Mouse (Mus musculus) layer of hippocampus, adult 18-20 months (tissue): Measurements from ENCODE around the gene Gm8127. TPM values are rescaled to one million over a fixed set of nuclear protein-coding genes. Genes with fewer than 3 reads are reported as not detected.
"Not testable (repeated sequence)": the region's sequence is repeated elsewhere in the genome, so short reads cannot be mapped to it uniquely, and the experiment has no call there.

Experiments used
- DNase-seq, 2 experiments: peaks; one replicate each; pipeline ENCODE4 v3.0.0; 2022; ENCODE audit warnings: low spot score in 2 of 2
- long read RNA-seq: library from polyadenylated mRNA; stranded (forward); transcript quantifications from one replicate; pipeline ENCODE4 v2.0.0, GENCODE M21; 2021
- total RNA-seq, 2 experiments: library from RNA; stranded (reverse); gene quantifications; 2 replicates each; pipeline ENCODE4 v1.2.3; 2021

The Gm8127 gene
- total RNA-seq = not detected
- long read RNA-seq = 0 reads

GRCm38 (mm10) chr14:43293503-43293902, at the start of gene Gm8127:
Gene Gm8127 (minus strand): TSS chr14:43293832.
- not testable (repeated sequence) for DNase-seq

- not testable (repeated sequence) for DNase-seq
Observed at GRCm38 (mm10) chr14:43337646-43338045, 44.0 kb upstream of the Gm8127 start.

- DNase-seq = not testable (repeated sequence)
Observed at GRCm38 (mm10) chr14:43331362-43331880, 37.8 kb upstream of the Gm8127 start.

- DNase-seq = not testable (repeated sequence)
Observed at GRCm38 (mm10) chr14:43328603-43329002, 35.0 kb upstream of the Gm8127 start.

- not testable (repeated sequence) for DNase-seq
Observed at GRCm38 (mm10) chr14:43319516-43319915, 25.9 kb upstream of the Gm8127 start.

GRCm38 (mm10) chr14:43278681-43279080, 15.0 kb downstream of the Gm8127 start:
- peak in 1 of 2 experiments; percentile 23 for DNase-seq

GRCm38 (mm10) chr14:43278146-43278545, 15.5 kb downstream of the Gm8127 start:
- DNase-seq = peak in 1 of 2 experiments; percentile 14

GRCm38 (mm10) chr14:43277468-43277867, 16.2 kb downstream of the Gm8127 start:
- peak in 1 of 2 experiments; percentile 26 for DNase-seq

GRCm38 (mm10) chr14:43275752-43276151, 17.9 kb downstream of the Gm8127 start:
- peak in 1 of 2 experiments; percentile 26 for DNase-seq

GRCm38 (mm10) chr14:43274986-43275511, 18.6 kb downstream of the Gm8127 start, which contains the start of gene Gm9732:
Gene Gm9732 (plus strand): TSS chr14:43275036.
- DNase-seq = peak in 1 of 2 experiments; percentile 29

GRCm38 (mm10) chr14:43273161-43273560, 20.5 kb downstream of the Gm8127 start:
- DNase-seq = peak in 1 of 2 experiments; percentile 11

GRCm38 (mm10) chr14:43269211-43269610, 24.4 kb downstream of the Gm8127 start:
- DNase-seq = not testable (repeated sequence)

- peak in 1 of 2 experiments; percentile 21 for DNase-seq
Observed at GRCm38 (mm10) chr14:43268521-43269084, 25.0 kb downstream of the Gm8127 start.

GRCm38 (mm10) chr14:43263421-43263820, 30.2 kb downstream of the Gm8127 start:
- not testable (repeated sequence) for DNase-seq

- DNase-seq = not testable (repeated sequence)
Observed at GRCm38 (mm10) chr14:43258349-43258748, 35.3 kb downstream of the Gm8127 start, which contains the start of gene Gm8126. Gene Gm8126 (plus strand): TSS chr14:43258649.

GRCm38 (mm10) chr14:43256511-43256910, 37.1 kb downstream of the Gm8127 start:
- not testable (repeated sequence) for DNase-seq

- not testable (repeated sequence) for DNase-seq
Observed at GRCm38 (mm10) chr14:43250549-43251253, 42.9 kb downstream of the Gm8127 start.

GRCm38 (mm10) chr14:43249611-43250170, 43.9 kb downstream of the Gm8127 start:
- not testable (repeated sequence) for DNase-seq
